Mouse (Mus musculus) cerebellum, adult 2 months (tissue): ENCODE measurements around the gene Spon2.

Experiments
- CTCF ChIP-seq: fragments of 200-500 bp; IDR thresholded peaks from 2 replicates; pipeline ENCODE4 v1.5.1; 2011; ENCODE audit warnings: low read depth, mild to moderate bottlenecking, control low read depth, low read length, moderate library complexity, borderline replicate concordance; ENCODE audit not compliant: insufficient read depth
- POLR2A ChIP-seq: fragments of 200-500 bp; IDR thresholded peaks from 2 replicates; pipeline ENCODE4 v1.6.1; 2011; ENCODE audit warnings: low read length, control low read depth, borderline replicate concordance; ENCODE audit not compliant: insufficient read depth

- TF ChIP-seq POLR2A (no peak), CTCF (no peak)
Measured at GRCm38 (mm10) chr5:33222841-33223744, 4.8 kb upstream of the Spon2 start.
